Mouse (Mus musculus) T-helper 17 cell (primary cell): Measurements from ENCODE around the gene Fam210b.

ENCODE experiments used
- in situ Hi-C, 2 experiments: fragments of 300-600 bp; cut with MboI, MseI; formaldehyde crosslinking; loops; 1 replicate in 1 of 2; 2 replicates in 1 of 2; pipeline ENCODE4 v1.15.1; 2025; ENCODE audit warnings: high pct_unique_total_duplicates in 2 of 2

Gene Fam210b

DNA sequence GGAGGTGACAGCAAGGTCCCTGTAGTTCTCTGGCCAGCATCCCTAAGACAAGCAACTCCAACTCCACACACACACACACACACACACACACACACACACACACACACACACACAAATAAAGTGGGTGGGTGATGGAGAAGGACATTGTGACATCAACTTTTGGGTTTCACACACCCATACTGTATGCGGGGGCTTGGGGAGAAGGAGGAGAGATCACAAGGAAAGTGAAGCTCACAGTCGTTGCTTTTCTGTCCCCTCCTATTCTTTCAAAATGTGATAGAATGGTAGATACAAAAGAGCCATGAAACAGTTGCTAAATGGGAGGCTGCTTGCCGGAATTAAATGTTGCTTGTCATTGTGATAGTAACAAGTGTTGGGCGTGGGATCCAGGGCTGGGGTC, 49.3 kb downstream of the Fam210b start:
- in situ Hi-C loops = loop anchor here (5.0 to 25.0 kb wide), 2 partner anchors 583 to 618 kb away; partner anchors contain the start of genes Rae1 (in 1 of the 2), Rbm38 (in 1 of the 2) and Spo11 (in 1 of the 2)

- in situ Hi-C loops = loop anchor here (5.0 to 25.0 kb wide), 2 partner anchors 581 to 616 kb away; partner anchors contain the start of genes Rae1 (in 1 of the 2), Rbm38 (in 1 of the 2) and Spo11 (in 1 of the 2)
Observed at GRCm38 (mm10) chr2:172395961-172396360, 50.6 kb downstream of the Fam210b start.

GRCm38 (mm10) chr2:172399901-172400300, 54.5 kb downstream of the Fam210b start:
- in situ Hi-C loops = loop anchor here (5.0 to 25.0 kb wide), 3 partner anchors 37 to 612 kb away; partner anchors contain the start of genes Rae1 (in 1 of the 2), Rbm38 (in 1 of the 2) and Spo11 (in 1 of the 2)

DNA sequence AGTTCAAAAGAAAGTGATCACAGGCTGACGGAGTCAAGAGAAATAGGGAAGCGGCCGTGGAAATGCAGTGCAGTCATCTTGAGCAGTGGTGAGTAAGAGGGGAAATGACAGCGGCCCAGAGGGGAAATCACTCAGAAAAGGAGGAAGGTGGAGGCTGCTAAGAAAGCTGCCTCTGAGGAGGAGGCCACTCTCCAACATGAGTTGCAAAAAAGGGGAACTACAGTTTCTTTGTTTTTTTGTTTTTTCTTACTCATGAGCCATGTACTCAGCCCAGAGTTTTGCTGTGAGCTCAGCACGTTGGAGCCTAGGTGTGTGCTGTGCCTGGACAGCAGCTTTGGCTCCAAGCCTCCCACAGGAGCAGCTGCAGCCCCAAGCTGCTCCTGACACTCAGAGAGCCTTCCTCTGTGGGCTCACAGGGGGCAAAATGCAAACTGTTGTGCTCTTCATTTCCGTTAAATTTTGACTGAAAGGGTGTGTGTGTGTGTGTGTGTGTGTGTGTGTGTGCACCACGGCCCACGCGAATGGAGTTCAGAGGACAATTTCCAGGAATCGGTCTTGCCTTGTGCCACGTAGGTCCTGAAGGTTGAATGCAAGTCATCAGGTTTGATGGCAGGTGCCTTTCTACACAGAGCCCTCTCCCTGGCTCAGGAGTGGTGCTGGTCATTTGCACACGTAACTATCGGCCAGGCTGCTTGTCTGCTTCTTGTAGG, 55.9 kb downstream of the Fam210b start:
- in situ Hi-C loops = loop anchor here in 1 of 2 experiments (5.0 kb wide), 1 partner anchor 36 kb away; no protein-coding TSS in a partner anchor

DNA sequence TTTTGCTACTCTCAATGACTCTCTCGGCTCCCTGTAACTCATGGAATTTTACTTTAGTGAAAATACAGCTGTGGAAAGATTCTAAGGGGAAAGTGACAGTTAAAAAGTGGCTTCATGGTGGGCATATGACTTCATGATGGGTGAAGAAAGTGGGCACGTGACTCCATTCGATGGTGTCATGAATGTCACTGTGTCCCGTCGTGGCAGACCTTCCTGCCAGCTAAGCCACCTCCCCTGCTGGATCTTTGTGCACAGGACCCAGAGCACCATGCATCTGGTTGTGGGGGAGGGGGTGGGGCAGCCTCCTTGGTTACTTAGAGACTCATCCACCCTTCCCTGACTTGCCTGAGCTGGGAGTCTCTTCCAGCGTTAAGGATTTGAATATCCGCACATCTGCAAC, 58.9 kb downstream of the Fam210b start:
- in situ Hi-C loops = loop anchor here in 1 of 2 experiments (5.0 kb wide), 1 partner anchor 33 kb away; no protein-coding TSS in a partner anchor

GRCm38 (mm10) chr2:172405011-172405410, 59.6 kb downstream of the Fam210b start:
- in situ Hi-C loops = no loop called here
